Mouse (Mus musculus): ENCODE measurements around the gene Polr2g. TPM values are rescaled to one million over a fixed set of nuclear protein-coding genes. Genes with fewer than 3 reads are reported as not detected.

The Polr2g gene
- polyA plus RNA-seq, 1 experiment = 13.5 TPM

DNA sequence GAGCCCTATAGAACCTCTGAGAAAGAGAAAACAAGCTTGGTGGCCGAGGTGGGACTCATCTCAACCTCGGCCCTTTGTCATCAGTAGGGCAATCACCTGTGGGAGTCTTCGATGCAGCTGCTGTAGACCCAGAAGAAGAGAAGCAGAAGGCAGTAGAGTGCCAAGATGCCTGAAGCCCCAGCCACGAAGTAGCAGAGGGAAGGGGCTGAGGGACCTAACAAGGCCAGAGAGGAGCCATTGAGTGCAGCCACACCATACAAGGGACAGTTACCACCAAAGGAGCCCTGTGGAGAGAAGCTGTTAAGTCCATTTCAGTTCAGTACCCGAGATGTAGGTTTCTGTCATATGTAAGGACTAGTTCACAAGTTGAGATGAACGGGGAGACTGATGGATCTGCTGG is 25.0 kb downstream of the Polr2g start:
- H3K4me3 ChIP-seq (ENCODE audit: low read depth, low read length) = peak overlapping the region; percentile 40
- H3K36me3 ChIP-seq (ENCODE audit: control insufficient read depth, insufficient read depth, low read length) = peaks cover 16% of the 10 kb centered on the region
- no peaks in the 10 kb centered on the region for H3K27me3 ChIP-seq (ENCODE audit: control insufficient read depth, insufficient read depth, low read length)
- 14% methylated on average over 6 of the region's 6 CpGs for WGBS
- peaks cover 8% of the 10 kb centered on the region; the same call in 1 of the 2 replicates for H3K4me1 ChIP-seq (ENCODE audit: control insufficient read depth, insufficient read depth, insufficient read length, low read length)
- H3K27ac ChIP-seq (ENCODE audit: insufficient read depth, low read depth, low read length) = no peak overlapping the region
- TF ChIP-seq CTCF (IDR thresholded peaks at IDR 0.05; ENCODE audit: extremely low read depth, insufficient read length, insufficient replicate concordance, low read depth, low read length) (no peak), POLR2A (IDR thresholded peaks at IDR 0.05; ENCODE audit: low read depth, low read length) (no peak)

DNA sequence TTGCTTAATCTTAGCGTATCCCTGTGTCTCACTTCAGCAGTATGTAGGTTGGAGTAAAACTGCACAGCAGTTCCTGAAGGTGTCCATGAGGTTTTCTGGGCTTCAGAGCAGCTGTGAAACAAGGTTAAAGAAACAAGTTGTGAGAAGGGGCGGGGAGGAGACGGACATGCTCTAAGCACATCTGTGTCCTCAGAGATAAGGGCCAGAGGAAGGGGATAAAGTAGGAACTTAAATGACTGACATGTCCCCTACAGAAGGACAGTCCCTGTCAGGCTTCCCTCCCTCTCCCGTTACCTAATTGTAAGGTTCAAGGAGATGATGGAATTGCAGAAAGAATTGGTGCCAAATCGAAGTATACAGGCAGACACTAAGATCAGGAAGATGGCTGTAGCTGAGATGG is 25.4 kb downstream of the Polr2g start:
- Histone ChIP-seq H3K4me1 (ENCODE audit: control insufficient read depth, insufficient read depth, insufficient read length, low read length) (peaks cover 8% of the 10 kb centered on the region; the same call in 1 of the 2 replicates), H3K27ac (ENCODE audit: insufficient read depth, low read depth, low read length) (no peak overlapping the region), H3K27me3 (ENCODE audit: control insufficient read depth, insufficient read depth, low read length) (no peaks in the 10 kb centered on the region), H3K36me3 (ENCODE audit: control insufficient read depth, insufficient read depth, low read length) (peaks cover 18% of the 10 kb centered on the region), H3K4me3 (ENCODE audit: low read depth, low read length) (peak overlapping the region; percentile 40)
- WGBS = 42% methylated on average over 5 of the region's 5 CpGs
- TF ChIP-seq POLR2A (IDR thresholded peaks at IDR 0.05; ENCODE audit: low read depth, low read length) (no peak), CTCF (IDR thresholded peaks at IDR 0.05; ENCODE audit: extremely low read depth, insufficient read length, insufficient replicate concordance, low read depth, low read length) (no peak)

DNA sequence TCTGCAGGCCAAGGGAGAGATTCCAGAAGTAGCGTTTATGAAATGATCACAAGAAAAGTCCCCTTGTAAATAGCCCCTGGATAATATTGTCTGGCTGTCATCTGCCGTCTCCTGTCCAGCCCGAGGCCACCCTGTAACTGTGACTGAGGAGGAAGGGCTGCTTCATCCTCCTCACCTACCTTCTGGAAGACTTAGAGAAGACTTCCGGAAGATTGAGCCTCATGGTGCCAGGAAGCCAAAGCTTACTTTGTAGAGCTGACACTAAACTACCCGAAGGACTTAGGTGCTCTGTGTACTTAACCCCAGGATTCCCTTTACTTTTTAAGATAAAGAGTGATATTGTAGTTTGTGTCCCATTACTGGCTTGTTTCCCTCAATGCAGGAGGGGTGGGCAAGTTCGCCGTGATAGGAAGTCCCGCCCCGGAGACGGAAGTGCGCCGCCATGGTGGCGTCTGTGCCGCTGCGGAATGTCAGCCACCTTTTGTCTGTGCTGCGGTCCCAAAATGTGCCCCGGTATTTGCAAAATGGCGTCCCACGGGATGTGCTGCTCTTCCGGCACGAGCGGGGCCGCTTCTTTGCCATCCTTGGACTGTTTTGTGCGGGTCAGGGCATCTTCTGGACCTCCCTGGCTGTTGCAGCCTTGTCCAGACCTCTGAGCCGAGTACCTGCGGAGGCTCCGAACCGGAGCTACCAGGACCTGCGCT is 27.7 kb downstream of the Polr2g start, which contains the start of gene Tmem223:
Gene Tmem223, plus strand, starts transcription at position 430 of the 704 bp plus-strand sequence.
- TF ChIP-seq POLR2A (IDR thresholded peaks at IDR 0.05; ENCODE audit: low read depth, low read length) = peak; percentile 82
- TF ChIP-seq CTCF (IDR thresholded peaks at IDR 0.05; ENCODE audit: extremely low read depth, insufficient read length, insufficient replicate concordance, low read depth, low read length) = no peak
- H3K27me3 ChIP-seq (ENCODE audit: control insufficient read depth, insufficient read depth, low read length) = no peaks in the 10 kb centered on the region
- peaks cover 39% of the 10 kb centered on the region for H3K36me3 ChIP-seq (ENCODE audit: control insufficient read depth, insufficient read depth, low read length)
- peak within 1 kb of the TSS; percentile 85 for H3K4me3 ChIP-seq (ENCODE audit: low read depth, low read length)
- peaks cover 8% of the 10 kb centered on the region; the same call in 1 of the 2 replicates for H3K4me1 ChIP-seq (ENCODE audit: control insufficient read depth, insufficient read depth, insufficient read length, low read length)
- WGBS = 14% methylated on average over 29 of the region's 29 CpGs
- peak within 1 kb of the TSS; percentile 64 for H3K27ac ChIP-seq (ENCODE audit: insufficient read depth, low read depth, low read length)

DNA sequence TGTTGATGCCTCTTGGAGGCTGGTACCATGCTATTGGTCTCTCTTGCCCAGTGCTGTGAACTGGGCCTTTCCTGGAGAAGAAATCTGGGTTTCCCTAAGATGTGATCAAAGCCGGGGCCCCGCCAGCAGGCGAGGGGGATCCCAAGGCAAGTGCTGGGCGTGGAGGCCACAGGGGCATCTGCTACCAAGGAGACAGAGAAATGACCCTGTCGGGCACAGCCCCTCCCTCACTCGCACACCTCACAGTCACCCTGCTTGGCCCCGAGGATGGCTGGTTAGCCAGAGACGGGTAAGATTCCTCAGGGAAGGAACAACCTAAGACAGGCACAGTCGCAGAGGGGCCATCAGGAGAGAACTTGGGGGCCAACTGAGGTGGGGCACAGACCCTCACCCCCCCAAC is 32.8 kb downstream of the Polr2g start:
- TF ChIP-seq POLR2A (IDR thresholded peaks at IDR 0.05; ENCODE audit: low read depth, low read length) = no peak
- TF ChIP-seq CTCF (IDR thresholded peaks at IDR 0.05; ENCODE audit: extremely low read depth, insufficient read length, insufficient replicate concordance, low read depth, low read length) = no peak
- H3K27me3 ChIP-seq (ENCODE audit: control insufficient read depth, insufficient read depth, low read length) = no peaks in the 10 kb centered on the region
- WGBS = 94% methylated on average over 9 of the region's 9 CpGs
- H3K4me1 ChIP-seq (ENCODE audit: control insufficient read depth, insufficient read depth, insufficient read length, low read length) = no peaks in the 10 kb centered on the region
- no peak overlapping the region for H3K4me3 ChIP-seq (ENCODE audit: low read depth, low read length)
- H3K36me3 ChIP-seq (ENCODE audit: control insufficient read depth, insufficient read depth, low read length) = peaks cover 65% of the 10 kb centered on the region
- no peak overlapping the region for H3K27ac ChIP-seq (ENCODE audit: insufficient read depth, low read depth, low read length)

DNA sequence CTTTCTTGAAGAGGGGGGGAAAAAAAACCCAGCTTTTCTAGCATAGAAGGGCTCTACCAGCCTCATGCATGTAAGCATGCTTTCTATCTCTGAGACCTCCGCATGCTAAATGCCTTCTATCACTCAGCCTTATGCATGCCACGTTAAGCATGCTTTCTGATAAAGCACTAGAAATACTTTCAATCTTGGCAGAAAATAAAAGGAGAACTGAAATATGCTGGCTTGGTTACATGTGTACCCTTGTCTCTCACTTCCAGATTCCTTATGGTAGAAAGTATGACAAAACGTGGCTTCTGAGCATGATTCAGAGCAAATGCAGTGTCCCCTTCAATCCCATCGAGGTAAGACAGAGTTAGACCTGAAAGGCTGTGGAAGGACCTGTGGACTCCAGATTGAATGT is 35.1 kb downstream of the Polr2g start:
- peaks cover 54% of the 10 kb centered on the region for H3K36me3 ChIP-seq (ENCODE audit: control insufficient read depth, insufficient read depth, low read length)
- no peak overlapping the region for H3K4me3 ChIP-seq (ENCODE audit: low read depth, low read length)
- WGBS = 84% methylated on average over 4 of the region's 4 CpGs
- H3K4me1 ChIP-seq (ENCODE audit: control insufficient read depth, insufficient read depth, insufficient read length, low read length) = no peaks in the 10 kb centered on the region
- no peaks in the 10 kb centered on the region for H3K27me3 ChIP-seq (ENCODE audit: control insufficient read depth, insufficient read depth, low read length)
- H3K27ac ChIP-seq (ENCODE audit: insufficient read depth, low read depth, low read length) = no peak overlapping the region
- TF ChIP-seq CTCF (IDR thresholded peaks at IDR 0.05; ENCODE audit: extremely low read depth, insufficient read length, insufficient replicate concordance, low read depth, low read length) = no peak
- no peak for TF ChIP-seq POLR2A (IDR thresholded peaks at IDR 0.05; ENCODE audit: low read depth, low read length)

DNA sequence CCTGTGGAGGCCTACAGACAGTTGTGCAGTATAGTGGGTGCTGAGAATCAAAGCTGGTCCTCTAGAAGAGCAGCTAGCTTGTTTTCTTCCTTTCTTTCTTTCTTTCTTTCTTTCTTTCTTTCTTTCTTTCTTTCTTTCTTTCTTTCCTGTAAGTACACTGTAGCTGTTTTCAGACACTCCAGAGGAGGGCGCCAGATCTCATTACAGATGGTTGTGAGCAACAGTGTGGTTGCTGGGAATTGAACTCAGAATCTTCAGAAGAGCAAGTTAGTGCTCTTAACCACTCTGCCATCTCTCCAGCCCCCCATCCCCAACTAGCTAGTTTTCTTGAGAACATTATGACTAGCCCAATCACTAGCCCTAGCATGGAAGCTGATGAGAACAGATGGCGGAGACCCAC is 37.6 kb downstream of the Polr2g start:
- no peak overlapping the region for H3K27ac ChIP-seq (ENCODE audit: insufficient read depth, low read depth, low read length)
- no peaks in the 10 kb centered on the region for H3K4me1 ChIP-seq (ENCODE audit: control insufficient read depth, insufficient read depth, insufficient read length, low read length)
- 92% methylated on average over 2 of the region's 2 CpGs for WGBS
- TF ChIP-seq CTCF (IDR thresholded peaks at IDR 0.05; ENCODE audit: extremely low read depth, insufficient read length, insufficient replicate concordance, low read depth, low read length) (no peak), POLR2A (IDR thresholded peaks at IDR 0.05; ENCODE audit: low read depth, low read length) (no peak)
- H3K36me3 ChIP-seq (ENCODE audit: control insufficient read depth, insufficient read depth, low read length) = peaks cover 32% of the 10 kb centered on the region
- no peak overlapping the region for H3K4me3 ChIP-seq (ENCODE audit: low read depth, low read length)
- H3K27me3 ChIP-seq (ENCODE audit: control insufficient read depth, insufficient read depth, low read length) = no peaks in the 10 kb centered on the region

DNA sequence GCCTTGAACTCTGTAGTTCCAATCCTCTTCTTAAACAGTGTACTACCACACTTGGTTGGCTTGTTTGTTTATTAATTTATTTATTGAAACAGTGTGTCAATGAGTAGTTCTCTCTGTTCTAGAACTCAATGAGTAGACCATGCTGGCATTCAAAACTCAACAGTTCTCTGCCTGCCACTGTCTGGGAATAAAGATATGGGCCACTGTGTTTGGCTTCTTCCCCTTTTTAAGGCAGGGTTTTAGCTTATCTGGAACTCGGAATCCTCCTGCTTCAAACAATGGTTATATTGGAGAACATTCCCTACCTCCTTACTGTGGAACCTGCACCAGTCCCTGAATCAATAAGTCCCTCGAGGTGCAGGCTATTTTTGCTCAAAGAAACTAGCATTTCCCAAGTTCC is 39.5 kb downstream of the Polr2g start:
- Histone ChIP-seq H3K36me3 (ENCODE audit: control insufficient read depth, insufficient read depth, low read length) (peaks cover 23% of the 10 kb centered on the region), H3K4me3 (ENCODE audit: low read depth, low read length) (no peak overlapping the region), H3K27me3 (ENCODE audit: control insufficient read depth, insufficient read depth, low read length) (no peaks in the 10 kb centered on the region), H3K4me1 (ENCODE audit: control insufficient read depth, insufficient read depth, insufficient read length, low read length) (no peaks in the 10 kb centered on the region), H3K27ac (ENCODE audit: insufficient read depth, low read depth, low read length) (no peak overlapping the region)
- TF ChIP-seq POLR2A (IDR thresholded peaks at IDR 0.05; ENCODE audit: low read depth, low read length) (no peak), CTCF (IDR thresholded peaks at IDR 0.05; ENCODE audit: extremely low read depth, insufficient read length, insufficient replicate concordance, low read depth, low read length) (no peak)
- WGBS = 60% methylated on average over 2 of the region's 2 CpGs
